Mouse (Mus musculus) B cell, adult 2 months (primary cell): Measurements from ENCODE around the gene Cbx7.
"Not testable (repeated sequence)": the region's sequence is repeated elsewhere in the genome, so short reads cannot be mapped to it uniquely, and the experiment has no call there.

ENCODE experiments used
- DNase-seq, 2 experiments: peaks; one replicate each; pipeline ENCODE4 v3.0.0; 2022

Cbx7 gene

DNA sequence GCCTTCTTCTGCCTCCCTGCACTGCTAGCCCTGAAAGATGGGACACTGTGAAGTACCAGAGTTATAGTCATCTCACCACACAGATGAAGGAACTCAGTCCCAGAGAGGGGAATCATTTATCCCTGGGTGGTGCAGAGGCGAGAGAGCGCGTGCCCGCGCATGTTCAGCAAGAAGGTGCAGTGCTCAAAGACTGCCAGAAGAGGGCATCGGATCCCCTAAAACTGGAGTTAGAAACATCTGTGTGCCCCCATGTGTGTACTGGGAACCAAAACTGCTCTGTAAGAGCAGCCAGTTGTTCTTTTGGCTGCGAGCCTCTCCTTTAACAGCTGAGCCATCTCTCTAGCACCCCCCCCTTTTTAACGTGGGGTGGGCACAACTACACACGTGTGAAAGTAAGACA is 24.1 kb downstream of the Cbx7 start:
- peak; percentile 40 to 41 for DNase-seq

DNA sequence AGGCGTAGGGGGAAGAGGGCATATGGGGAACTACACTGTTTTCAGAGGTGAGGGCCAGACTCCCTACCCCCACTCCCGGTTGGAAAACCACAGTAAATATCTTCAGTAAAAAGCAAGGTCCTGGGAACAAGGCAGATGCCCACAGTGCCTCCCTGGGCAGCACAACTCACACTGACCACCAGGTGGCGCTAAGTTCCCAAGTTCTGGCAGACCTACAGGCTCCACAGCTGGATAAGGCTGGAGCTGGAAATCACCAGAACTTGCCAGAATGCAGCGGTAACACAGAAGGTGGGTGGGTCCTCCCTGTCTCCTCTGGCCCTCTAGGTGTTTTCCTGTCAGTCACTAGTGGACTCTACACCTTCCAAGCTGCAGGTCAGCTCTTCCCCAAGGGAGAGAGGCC is 24.9 kb downstream of the Cbx7 start:
- peak; percentile 88 to 89 for DNase-seq

DNA sequence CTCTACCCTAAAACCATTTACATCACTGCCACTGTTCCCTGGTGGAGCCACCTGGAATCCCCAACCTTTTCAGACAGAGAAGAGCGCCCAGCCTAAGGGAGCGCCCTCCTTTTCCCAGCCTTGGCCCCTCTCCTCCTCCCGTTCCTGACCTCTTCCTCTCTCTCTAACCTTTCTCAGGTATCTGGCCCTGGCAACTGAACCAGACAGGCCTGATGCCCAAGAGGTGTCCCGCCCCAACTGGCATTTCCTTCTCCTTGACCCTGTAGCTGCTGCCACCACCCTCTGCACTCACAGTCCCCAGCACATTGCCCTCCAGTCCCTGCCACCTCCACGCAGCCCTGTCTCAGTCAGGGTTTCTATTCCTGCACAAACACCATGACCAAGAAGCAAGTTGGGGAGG is 26.0 kb downstream of the Cbx7 start:
- DNase-seq = no peak

DNA sequence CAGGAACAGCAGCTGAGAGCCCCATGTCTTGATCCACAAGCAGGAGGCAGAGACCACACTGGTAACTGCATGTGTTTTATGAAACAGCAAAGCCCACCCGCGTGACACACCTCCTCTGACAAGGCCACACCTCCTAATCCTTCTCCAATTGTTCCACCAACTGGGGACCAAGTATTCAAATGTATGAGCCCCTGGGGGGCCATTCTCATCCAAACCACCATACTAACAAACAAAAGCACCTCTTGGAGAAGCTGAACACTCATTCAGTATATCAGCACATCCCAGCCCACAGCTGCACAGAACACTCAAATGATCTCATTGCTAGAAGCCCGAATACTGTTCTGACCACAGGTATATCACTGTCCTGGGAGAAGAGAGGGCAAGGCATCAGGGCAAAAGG is 27.3 kb downstream of the Cbx7 start:
- no peak for DNase-seq

DNA sequence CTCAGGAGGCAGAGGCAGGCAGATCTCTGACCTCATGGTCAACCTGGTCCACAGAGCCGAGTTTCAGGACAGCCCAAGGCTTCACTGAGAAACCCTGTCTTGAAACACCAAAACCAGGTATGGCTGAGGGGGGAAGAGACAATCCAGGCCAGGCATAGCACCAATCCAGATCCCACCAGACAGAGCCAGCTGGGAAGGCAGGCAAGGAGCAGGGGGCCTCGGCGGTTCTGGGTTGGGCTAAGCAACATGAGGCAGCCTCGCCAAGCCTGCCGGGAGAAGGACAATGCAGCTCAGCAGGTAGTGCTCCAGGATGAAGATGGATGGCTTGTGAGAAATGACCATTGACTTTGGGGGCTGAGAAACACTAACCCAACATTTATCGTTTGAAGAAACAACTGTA is 28.4 kb downstream of the Cbx7 start:
- DNase-seq = no peak

DNA sequence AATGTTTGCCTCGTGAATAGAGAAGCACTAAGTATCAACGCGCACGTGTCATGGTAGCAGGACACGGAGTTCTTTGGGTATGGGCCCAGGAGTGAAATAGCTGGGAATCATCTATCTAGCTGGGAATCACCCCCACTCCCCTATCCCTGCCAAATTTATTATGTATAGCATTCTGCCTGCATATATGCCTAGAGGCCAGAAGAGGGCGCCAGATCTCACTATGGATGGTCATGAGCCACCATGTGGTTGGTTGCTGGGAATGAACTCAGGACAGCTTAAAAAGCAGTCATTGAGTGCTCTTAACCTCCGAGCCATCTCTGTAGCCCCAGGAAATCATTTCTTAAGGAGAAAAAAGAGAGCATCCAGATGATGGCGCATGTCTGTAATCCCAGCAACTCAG is 30.0 kb downstream of the Cbx7 start:
- peak; percentile 75 for DNase-seq

DNA sequence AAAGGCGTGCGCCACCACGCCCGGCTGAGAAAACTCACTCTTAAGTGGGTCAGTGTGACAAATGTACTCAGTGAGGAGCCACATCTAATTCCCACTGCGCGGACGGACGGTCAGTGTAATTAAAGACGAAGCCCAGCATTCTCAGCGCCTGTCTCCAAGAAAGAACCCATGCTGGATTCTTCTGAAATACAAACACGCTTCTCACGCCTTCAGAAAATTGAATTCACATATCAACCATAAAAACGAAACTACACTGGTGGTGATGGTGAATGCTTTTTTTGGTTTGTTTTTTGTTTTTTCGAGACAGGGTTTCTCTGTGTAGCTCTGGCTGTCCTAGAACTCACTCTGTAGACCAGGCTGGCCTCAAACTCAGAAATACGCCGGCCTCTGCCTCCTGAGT is 31.0 kb downstream of the Cbx7 start:
- DNase-seq = no peak

DNA sequence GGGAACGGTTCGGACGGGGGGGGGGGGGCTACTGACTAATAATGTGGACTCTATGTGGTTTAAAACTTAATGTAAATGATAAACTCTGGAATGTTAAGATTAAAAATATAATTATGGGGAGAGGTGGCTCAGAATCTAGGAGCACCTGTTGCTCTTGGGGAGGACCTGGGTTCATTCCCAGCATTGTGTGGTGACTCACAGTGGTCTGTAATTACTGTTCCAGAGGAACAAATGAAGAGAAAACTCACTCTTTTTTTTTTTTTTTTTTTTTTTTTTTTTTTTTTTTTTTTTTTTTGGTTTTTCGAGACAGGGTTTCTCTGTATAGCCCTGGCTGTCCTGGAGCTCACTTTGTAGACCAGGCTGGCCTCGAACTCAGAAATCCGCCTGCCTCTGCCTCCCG is 31.4 kb downstream of the Cbx7 start:
- DNase-seq = not testable (repeated sequence)

DNA sequence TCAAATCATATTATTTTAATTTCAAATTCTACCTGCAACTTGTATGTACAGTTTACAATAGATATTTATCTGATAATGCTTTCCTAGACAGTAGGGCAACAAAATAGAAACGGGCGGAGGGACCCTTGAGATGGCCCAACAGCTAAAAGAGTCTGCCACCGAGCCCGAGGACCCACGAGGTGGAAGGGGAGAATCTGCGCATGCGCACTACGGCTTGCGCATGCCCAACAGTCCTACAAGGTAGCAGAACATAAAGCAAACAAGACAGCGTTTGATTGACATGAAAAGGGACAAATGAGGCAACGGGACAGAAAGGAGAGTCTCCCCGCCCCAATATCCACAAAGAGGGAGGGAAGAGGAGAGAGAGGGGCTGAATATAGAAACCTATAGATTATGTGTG is 31.9 kb downstream of the Cbx7 start:
- DNase-seq = no peak

DNA sequence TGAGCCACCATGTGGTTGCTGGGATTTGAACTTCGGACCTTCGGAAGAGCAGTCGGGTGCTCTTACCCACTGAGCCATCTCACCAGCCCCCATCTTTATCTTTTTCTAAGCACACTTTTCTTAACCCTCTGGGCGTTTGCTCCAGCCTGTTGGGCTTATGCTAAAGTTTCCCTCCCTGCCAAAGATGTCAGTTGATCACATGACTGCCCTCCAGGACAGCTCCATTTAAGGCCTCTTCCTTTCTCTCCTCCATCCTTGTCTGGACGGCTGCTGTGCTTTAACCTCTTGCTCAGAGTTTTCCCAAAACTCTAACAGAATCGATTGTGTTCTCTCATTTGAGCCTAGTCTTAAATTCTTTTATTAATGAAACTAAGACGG is 34.6 kb downstream of the Cbx7 start:
- no peak for DNase-seq

DNA sequence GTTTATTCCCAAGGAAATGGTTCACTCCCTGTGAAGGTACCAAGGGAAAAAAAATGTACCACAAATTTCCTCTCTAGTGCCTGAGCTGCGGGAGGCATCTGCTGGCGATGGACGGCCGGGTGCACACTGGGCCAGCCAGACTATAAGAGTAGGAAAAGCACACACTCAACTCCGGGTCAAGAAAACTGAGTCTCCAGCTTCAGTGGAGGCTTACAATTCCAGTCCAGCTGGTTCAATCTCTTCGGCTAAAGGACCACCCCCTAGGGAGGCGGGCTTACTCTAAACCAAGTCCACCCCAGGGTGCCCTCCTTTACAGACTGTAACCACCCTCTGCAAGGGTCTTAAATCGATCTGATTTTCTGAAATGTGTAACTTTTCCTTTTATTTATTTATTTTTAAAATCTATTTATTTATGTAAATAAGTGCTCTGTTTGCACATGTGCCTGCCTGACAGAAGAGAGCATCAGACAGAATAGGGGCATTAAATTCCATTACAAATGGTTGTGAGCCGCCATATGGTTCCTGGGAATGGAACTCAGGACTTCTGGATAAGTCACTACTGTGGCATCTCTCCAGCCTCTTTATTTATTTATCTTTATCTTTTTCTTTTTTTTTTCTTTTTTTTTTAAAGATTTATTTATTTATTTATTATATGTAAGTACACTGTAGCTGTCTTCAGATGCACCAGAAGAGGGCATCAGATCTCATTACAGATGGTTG is 35.1 kb downstream of the Cbx7 start:
- no peak for DNase-seq

DNA sequence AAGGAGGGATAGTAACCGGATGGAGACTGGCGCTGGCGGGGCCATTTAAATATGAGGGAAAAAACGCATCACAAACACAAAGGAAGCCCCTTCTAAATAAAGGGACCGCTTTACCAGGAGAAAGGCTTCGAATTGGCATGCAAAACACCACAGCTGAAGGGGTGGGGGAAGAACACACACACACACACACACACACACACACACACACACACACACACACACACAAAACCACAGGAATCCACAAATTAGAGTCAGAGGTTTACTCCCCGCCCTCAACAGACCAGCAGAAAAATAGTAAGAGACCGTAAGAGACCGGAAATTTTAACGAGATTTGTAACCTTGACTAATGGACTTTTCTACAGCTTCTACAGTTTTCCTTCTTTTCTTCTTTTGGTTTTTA is 36.1 kb downstream of the Cbx7 start:
- peak in 1 of 2 experiments; percentile 34 for DNase-seq

DNA sequence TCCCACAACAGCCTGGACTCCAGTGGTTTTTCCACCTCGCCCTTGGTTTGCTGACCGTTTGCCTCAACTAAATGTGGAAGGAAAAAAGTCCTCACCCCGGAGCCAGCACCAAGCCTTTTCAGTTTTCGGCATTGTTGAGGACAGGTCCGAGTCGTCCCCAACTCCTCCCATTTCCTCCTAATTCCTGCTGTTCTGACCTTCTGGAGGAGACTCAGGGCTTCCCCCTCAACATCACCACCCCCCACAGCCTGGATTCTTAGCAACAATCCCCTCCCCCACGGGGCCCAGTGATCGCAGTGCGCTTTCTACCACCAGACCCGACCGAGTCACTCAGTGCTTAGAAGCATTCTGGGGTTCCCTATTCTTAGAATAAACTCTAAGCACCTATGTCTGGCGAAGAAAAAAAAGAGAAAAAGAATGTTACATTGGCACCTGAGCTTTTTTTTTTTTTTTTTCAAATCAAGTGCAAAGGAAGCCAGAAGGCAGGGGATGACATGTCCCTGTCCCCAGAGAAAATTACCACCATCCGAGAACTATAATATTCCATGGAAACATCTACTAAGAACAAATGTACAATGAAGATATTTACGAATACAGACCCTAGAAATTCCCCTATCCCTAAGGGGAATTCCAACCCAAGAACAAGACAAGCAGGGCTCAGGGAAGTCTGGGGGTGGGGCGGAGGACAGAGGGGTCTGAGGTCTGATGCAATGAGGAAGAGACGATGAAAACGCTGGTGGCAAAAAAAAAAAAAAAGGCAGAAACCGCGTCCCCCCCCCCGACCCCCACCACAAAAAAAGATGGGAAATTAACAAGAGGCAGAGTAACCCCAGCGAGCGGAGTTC is 37.0 kb downstream of the Cbx7 start:
- DNase-seq = peak; percentile 56 to 59

DNA sequence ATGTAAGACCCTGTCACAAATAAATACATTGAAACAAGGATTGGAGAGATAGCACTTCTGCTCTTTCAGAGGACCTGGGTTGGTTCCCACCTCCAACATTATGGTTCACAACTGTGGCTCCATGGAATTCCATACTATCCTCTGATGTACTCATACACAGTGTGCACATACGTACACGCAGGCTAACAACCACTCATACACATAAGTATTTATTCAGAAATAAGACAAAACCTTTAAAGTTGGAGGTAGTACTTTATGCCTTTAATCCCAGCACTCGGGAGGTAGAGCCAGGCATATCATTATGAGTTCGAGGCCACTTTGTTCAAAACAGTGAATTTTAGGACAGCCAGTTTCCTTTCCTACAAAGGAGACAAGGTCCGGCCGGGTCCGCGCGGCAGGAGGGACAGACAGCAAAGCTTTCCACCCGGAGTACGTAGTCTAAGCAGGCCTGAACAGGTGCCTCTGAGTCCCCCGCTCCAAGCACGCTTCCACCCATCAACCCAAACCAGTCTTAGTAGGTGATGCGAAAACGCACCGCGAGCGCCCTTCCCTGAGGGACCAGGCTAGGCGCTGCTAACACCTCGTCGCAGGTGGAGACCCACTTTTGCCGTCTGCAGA is 37.8 kb downstream of the Cbx7 start:
- peak; percentile 32 to 42 for DNase-seq

DNA sequence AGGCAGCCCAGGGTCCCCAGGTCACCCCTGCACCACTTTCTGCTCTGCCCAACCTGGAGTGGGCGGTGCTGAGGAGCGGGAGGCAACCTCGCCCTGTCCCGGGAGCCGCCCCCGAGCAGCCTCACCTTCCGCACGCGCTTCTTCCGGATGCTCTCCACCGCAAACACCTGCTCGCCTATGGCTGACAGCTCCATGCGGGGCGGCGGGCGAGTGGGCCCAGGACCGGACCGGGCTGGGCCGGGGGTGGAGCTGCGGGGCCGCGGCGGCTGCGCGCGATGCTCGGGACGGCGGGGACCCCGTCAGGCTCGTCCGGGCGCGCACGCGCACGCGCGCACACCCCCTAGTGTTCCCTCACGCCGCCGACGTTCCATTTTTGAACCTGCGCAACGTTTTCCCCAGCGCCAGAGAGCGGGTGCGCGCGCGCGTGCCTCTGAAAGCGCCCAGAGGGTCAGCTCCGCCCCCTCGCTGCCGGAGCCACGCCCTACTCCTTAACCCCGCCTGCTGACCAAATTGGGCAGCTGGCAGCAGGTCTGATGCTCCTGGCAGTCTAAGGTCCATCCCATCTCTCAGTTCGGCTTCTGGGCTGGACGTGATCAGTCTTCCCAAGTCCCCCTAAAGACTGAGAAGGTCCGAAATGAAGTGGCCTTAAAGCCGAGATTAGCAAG is 38.5 kb downstream of the Cbx7 start:
- DNase-seq = peak; percentile 96

DNA sequence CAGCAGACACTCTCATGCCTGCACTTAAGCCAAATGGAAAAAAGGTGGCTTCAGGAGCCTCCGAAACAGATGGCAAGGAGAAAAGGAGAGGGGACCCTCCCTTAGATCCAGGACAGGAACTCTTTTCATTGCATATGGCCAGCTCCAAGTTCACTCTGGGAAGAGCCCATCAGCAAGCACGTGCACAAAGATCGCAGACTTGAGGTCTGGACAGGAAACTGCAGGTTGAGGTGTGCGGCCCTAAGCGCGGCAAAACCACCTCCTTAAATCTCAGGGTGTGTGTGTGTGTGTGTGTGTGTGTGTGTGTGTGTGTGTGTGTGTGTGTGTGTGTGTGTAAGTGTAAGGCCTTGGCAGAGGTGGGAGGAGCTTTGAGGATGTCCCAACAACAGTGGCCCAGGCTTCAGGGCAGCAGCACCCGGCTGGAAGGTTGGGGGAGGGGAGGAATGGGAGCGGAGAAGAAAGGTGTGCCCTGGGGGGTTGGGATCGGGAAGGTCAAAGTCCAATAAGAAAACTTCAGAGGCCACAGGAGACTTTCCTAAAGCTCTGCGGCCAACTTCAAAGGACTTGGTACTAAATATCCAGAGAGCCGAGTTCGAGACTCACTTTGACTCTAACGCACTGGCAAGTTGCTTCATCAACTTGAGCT is 39.3 kb downstream of the Cbx7 start:
- DNase-seq = peak; percentile 29 to 39

DNA sequence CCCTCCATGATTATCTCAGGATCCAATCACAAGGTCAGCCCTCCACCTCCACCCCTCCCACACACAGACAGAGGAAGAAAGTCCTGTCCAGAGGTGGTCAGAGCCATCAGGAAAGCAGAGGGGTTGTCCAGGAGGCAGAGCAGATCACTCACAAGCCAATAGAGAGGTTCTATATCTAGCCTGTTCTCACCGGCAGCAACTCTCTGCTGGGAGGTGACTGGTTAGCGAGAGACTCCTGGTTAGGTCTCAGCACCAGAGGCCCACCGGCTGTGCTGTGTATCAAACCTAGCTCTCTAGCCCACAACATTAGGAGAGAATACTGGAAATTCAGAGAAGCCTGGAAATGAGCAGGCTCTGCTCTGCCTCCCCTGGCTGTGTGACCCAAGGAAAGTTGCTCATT is 41.2 kb downstream of the Cbx7 start:
- DNase-seq = no peak

DNA sequence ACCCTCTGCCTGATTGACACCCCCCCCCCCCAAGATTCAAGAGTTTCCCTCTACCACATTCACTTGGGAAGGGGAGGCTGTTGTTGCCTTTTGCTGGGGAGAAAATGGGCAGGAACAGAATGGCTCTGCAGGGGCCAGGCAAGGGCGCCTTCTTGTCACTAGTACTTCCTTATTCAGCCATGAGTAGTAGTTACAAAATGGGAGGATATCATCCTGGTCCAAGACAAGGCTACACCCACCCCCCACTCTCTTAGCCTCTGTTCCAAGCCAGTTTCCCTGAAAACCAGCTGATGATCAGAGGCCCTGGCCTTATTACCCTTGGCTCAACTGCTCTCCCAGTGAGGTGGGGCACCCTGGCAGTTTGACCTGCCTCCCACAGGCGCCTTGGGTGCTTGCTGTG is 42.2 kb downstream of the Cbx7 start:
- no peak for DNase-seq

DNA sequence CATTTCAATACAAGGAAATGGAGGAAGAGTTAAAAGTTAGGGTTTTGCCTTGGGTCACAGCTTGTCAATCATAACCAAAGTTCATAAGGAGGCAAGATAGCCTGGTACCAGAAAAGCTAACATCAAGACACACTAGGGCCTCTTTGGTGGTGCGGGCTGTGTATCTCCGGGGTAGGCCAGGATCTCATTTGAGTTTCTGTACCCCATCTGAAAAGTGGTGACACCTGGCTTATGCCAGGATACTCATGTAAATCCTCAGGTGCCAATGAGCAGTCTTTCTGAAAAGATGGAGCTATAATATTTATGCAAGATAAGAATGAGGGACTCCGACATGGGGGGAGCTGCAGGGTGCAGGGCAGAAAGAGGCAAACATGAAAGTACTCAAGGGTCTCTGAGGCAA is 42.6 kb downstream of the Cbx7 start:
- DNase-seq = no peak

DNA sequence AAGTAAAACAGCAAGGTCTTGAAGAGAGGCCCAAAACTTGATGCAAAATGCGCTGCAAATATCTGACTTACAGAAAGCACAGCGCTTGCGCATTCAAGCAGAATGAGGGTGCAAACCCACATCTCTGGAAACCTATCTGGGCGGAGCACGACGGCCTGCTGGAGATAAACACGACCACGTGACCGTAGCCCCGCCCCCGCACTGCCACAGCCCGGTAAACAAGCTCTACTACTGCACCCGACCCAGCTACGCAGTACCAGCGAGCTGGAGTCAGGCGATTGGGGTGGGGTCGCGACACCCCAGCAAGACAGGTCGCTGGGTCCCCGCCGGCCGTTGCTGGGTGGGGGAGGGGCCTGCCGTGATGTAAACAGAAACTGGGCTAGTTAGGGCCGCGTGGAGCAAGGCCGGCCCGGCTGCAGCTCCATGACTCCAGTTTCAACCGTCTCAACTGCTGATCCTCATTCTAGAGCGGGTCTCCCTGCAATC is 43.2 kb downstream of the Cbx7 start:
- DNase-seq = peak; percentile 97 to 98

DNA sequence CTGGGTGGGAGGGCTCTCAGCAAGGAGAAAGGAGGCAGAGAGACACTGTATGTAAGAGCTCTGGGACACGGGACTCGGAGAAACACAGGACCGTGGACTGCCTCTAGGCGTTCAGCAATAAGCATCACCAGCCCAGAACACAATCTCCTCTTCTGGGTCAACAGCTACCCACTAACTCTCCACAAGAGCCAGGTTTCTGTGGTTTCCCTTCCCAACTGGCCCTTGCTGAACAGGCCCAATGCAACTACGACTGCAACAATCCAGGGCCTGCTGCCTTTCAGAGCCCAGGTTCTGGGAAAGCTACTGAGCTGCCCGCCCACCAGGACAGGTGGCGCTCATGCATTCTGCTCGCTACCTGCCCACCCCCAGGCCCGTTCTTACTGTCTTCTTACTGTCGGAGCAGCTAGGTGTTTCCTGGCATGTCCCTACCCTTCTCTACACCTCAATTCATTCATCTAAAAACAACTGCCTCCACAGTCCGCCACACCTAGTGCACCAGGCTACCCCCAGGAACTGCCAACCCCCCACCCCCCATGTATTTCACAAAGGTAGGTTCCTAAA is 44.0 kb downstream of the Cbx7 start:
- no peak for DNase-seq

DNA sequence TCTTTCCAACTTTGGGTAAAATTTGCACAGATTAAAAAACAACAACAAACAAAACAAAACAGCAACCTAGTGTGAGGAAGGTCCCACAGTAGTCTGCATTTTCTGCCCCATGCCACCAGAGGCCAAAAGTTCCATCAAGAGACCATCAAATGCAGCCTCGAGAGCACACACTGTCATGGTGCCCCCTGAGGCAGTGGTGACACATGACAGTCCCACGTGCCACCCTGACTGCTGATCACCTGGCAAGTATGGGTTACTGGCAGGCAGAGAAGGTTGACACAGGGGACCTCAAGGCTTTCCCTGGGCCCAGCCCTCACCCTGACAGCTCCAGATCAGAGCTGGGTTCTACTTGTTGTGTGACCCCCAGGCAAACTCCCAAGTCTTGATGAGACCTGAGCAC is 51.1 kb downstream of the Cbx7 start:
- DNase-seq = peak in 1 of 2 experiments; percentile 24
